Mouse (Mus musculus): Measurements from ENCODE around the gene Klhdc7b. TPM values are rescaled to one million over a fixed set of nuclear protein-coding genes. Genes with fewer than 3 reads are reported as not detected.

The Klhdc7b gene
- polyA plus RNA-seq, 1 experiment from 2014 or later: not detected

DNA sequence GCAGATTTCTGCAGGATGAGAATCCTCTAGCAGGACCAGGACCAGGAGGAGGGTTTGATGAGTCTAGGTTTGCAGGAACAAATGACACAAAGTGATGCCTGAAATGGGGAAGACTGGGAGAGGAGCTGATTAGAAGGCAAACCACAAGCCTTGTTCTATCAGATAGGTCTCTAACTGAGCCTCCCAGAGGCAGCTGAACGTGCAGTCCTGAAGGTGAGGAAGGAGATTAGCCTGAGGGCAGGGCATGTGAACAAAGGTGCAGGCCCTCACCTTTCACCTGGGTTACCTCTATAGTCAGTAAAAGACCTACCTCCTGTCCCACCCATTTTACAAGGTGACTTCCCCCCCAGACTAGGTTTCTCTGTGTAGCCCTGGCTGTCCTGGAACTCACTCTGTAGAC, 15.0 kb downstream of the Klhdc7b start:
- Histone ChIP-seq H3K9ac (no peak overlapping the region), H3K4me2 (no peak overlapping the region), H3K9me3 (replicated peaks) (0 out of 2 replicates have a peak, but pooled peaks cover 2% of the 10 kb centered on the region), H3K4me3 (no peak overlapping the region), H3K36me3 (no peaks in the 10 kb centered on the region), H3K4me1 (replicated peaks) (no peaks in the 10 kb centered on the region), H3K27me3 (replicated peaks) (no peaks in the 10 kb centered on the region), H3K27ac (ENCODE audit: poor library complexity, severe bottlenecking) (no peak overlapping the region)
- 55% methylated on average over 1 of the region's 1 CpGs for WGBS
- no peak for ATAC-seq (ENCODE audit: insufficient number of reproducible peaks, low FRiP score)

GRCm38 (mm10) chr15:89402471-89402870, 17.8 kb downstream of the Klhdc7b start:
- peaks cover 11% of the 10 kb centered on the region; the same call in 1 of the 2 replicates for H3K9me3 ChIP-seq (replicated peaks)
- H3K27ac ChIP-seq (ENCODE audit: poor library complexity, severe bottlenecking): no peak overlapping the region
- no peak overlapping the region for H3K4me3 ChIP-seq
- WGBS: 98% methylated on average over 1 of the region's 1 CpGs
- no peak for ATAC-seq (ENCODE audit: insufficient number of reproducible peaks, low FRiP score)
- no peaks in the 10 kb centered on the region for H3K36me3 ChIP-seq
- H3K4me2 ChIP-seq: no peak overlapping the region
- no peaks in the 10 kb centered on the region for H3K27me3 ChIP-seq (replicated peaks)
- no peak overlapping the region for H3K9ac ChIP-seq
- H3K4me1 ChIP-seq (replicated peaks): no peaks in the 10 kb centered on the region

DNA sequence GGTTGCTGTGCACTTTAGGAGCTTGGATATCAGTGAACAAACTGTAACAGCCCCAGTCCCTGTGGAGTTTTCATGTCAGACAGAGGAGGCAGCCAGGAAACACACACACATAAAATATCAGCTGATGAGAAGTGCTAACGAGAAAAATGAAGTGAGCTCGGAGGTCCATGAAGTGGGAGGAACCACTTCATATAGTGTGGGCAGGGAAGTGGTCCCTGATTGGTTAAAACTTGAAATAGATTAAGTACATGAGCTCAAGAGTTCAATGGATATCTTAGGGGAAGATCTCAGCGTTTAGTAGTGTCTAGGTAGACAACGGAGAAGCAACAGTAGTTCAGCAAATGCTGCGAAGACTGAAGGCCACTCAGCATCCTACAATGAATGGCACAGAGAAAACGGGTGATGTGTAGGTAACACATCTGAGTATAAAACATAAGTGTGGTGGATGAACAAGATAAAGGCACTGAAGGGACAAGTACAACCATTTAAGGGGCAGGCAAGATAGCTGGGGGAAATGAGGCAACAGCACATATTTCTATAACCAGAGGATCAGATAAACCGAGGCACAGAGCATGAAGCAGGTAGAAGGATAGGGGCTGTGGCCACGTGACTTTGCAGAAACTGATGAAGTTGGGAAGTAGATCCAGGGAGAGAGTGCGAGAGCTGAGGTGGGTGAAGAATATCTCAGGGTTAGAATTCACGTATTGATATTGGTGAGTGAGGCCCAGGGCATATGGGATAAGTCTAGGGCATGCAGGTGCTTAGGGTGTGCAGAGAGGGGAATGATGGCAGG, 20.3 kb downstream of the Klhdc7b start:
- Histone ChIP-seq H3K4me3 (no peak overlapping the region), H3K27me3 (replicated peaks) (no peaks in the 10 kb centered on the region), H3K9ac (no peak overlapping the region), H3K36me3 (no peaks in the 10 kb centered on the region), H3K4me1 (replicated peaks) (no peaks in the 10 kb centered on the region), H3K4me2 (no peak overlapping the region), H3K9me3 (replicated peaks) (peaks cover 31% of the 10 kb centered on the region), H3K27ac (ENCODE audit: poor library complexity, severe bottlenecking) (no peak overlapping the region)
- ATAC-seq (ENCODE audit: insufficient number of reproducible peaks, low FRiP score): no peak
- WGBS: 76% methylated on average over 10 of the region's 10 CpGs

- H3K27me3 ChIP-seq (replicated peaks): no peaks in the 10 kb centered on the region
- no peak for ATAC-seq (ENCODE audit: insufficient number of reproducible peaks, low FRiP score)
- no peak overlapping the region for H3K4me2 ChIP-seq
- H3K9ac ChIP-seq: no peak overlapping the region
- H3K36me3 ChIP-seq: no peaks in the 10 kb centered on the region
- H3K4me1 ChIP-seq (replicated peaks): no peaks in the 10 kb centered on the region
- H3K9me3 ChIP-seq (replicated peaks): peaks cover 32% of the 10 kb centered on the region
- H3K4me3 ChIP-seq: no peak overlapping the region
- no peak overlapping the region for H3K27ac ChIP-seq (ENCODE audit: poor library complexity, severe bottlenecking)
Measured at GRCm38 (mm10) chr15:89406691-89407090, 22.0 kb downstream of the Klhdc7b start.

DNA sequence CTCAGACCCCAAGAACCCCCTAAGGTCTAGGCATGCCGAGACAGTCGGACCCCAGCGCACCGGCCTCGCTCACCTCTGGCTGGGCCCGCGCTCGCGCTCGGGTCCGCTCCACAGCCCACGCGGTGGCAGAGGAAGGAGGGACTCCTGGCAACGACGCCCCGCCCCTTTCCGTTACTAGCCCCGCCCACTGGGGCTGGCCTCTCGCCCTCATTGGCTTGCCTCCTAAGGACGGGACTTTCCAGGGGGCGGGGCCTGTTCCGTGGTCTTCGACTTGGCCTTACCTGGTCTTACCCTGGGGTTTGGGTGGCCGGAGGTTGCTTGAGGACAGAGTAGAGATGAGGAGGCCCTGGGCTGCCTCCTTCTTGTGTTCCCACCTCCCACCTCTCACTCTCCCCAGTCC, 25.4 kb downstream of the Klhdc7b start, which contains the start of gene Syce3:
Gene Syce3, minus strand, starts transcription at position 386 of the 400 bp plus-strand sequence.
- Histone ChIP-seq H3K4me2 (no peak within 1 kb of the TSS), H3K9me3 (replicated peaks) (peaks cover 30% of the 10 kb centered on the region), H3K4me3 (no peak within 1 kb of the TSS), H3K36me3 (no peaks in the 10 kb centered on the region), H3K27me3 (replicated peaks) (no peaks in the 10 kb centered on the region), H3K9ac (no peak within 1 kb of the TSS), H3K4me1 (replicated peaks) (peaks cover 4% of the 10 kb centered on the region; the same call in 1 of the 2 replicates), H3K27ac (ENCODE audit: poor library complexity, severe bottlenecking) (no peak within 1 kb of the TSS)
- 80% methylated on average over 24 of the region's 24 CpGs for WGBS
- 0 out of 2 replicates have a peak, but pooled peaks have one; percentile 24 for ATAC-seq (ENCODE audit: insufficient number of reproducible peaks, low FRiP score)

GRCm38 (mm10) chr15:89415282-89415681, 30.6 kb downstream of the Klhdc7b start:
- 46% methylated on average over 8 of the region's 8 CpGs for WGBS
- peak overlapping the region; percentile 35 for H3K4me2 ChIP-seq
- no peaks in the 10 kb centered on the region for H3K27me3 ChIP-seq (replicated peaks)
- H3K36me3 ChIP-seq: peaks cover 42% of the 10 kb centered on the region
- peak overlapping the region; percentile 81 for H3K27ac ChIP-seq (ENCODE audit: poor library complexity, severe bottlenecking)
- ATAC-seq (ENCODE audit: insufficient number of reproducible peaks, low FRiP score): no peak
- H3K4me3 ChIP-seq: no peak overlapping the region
- H3K9me3 ChIP-seq (replicated peaks): no peaks in the 10 kb centered on the region; the same call in 1 of the 2 replicates
- no peak overlapping the region for H3K9ac ChIP-seq
- H3K4me1 ChIP-seq (replicated peaks): peaks cover 19% of the 10 kb centered on the region

- ATAC-seq (ENCODE audit: insufficient number of reproducible peaks, low FRiP score): no peak
- H3K9ac ChIP-seq: no peak overlapping the region
- H3K27me3 ChIP-seq (replicated peaks): no peaks in the 10 kb centered on the region
- peaks cover 86% of the 10 kb centered on the region for H3K36me3 ChIP-seq
- H3K4me2 ChIP-seq: no peak overlapping the region
- H3K9me3 ChIP-seq (replicated peaks): no peaks in the 10 kb centered on the region
- no peak overlapping the region for H3K4me3 ChIP-seq
- peaks cover 34% of the 10 kb centered on the region for H3K4me1 ChIP-seq (replicated peaks)
- H3K27ac ChIP-seq (ENCODE audit: poor library complexity, severe bottlenecking): no peak overlapping the region
- 89% methylated on average over 9 of the region's 9 CpGs for WGBS
Measured at GRCm38 (mm10) chr15:89421938-89422337, 37.2 kb downstream of the Klhdc7b start.

- peak overlapping the region; percentile 96; the same call in 1 of the 2 replicates for H3K27ac ChIP-seq (ENCODE audit: poor library complexity, severe bottlenecking)
- peak overlapping the region; percentile 53 for H3K4me3 ChIP-seq
- H3K4me2 ChIP-seq: peak overlapping the region; percentile 74
- peaks cover 73% of the 10 kb centered on the region for H3K36me3 ChIP-seq
- H3K9ac ChIP-seq: peak overlapping the region; percentile 89
- H3K27me3 ChIP-seq (replicated peaks): no peaks in the 10 kb centered on the region
- ATAC-seq (ENCODE audit: insufficient number of reproducible peaks, low FRiP score): no peak
- H3K9me3 ChIP-seq (replicated peaks): no peaks in the 10 kb centered on the region
- H3K4me1 ChIP-seq (replicated peaks): peaks cover 44% of the 10 kb centered on the region
- 79% methylated on average over 8 of the region's 8 CpGs for WGBS
Measured at GRCm38 (mm10) chr15:89424621-89425020, 39.9 kb downstream of the Klhdc7b start.

- Histone ChIP-seq H3K4me3 (peak within 1 kb of the TSS; percentile 53), H3K9me3 (replicated peaks) (no peaks in the 10 kb centered on the region), H3K27me3 (replicated peaks) (no peaks in the 10 kb centered on the region), H3K4me2 (peak within 1 kb of the TSS; percentile 74), H3K9ac (peak within 1 kb of the TSS; percentile 89), H3K36me3 (peaks cover 62% of the 10 kb centered on the region), H3K27ac (ENCODE audit: poor library complexity, severe bottlenecking) (peak within 1 kb of the TSS; percentile 96), H3K4me1 (replicated peaks) (peaks cover 45% of the 10 kb centered on the region)
- peak; percentile 52 for ATAC-seq (ENCODE audit: insufficient number of reproducible peaks, low FRiP score)
- 24% methylated on average over 6 of the region's 6 CpGs for WGBS
Measured at GRCm38 (mm10) chr15:89425711-89426121, 41.0 kb downstream of the Klhdc7b start, which contains the start of gene Cpt1b. Gene Cpt1b, minus strand, starts transcription at chr15:89425863.

GRCm38 (mm10) chr15:89426716-89427115, 42.0 kb downstream of the Klhdc7b start:
- H3K4me1 ChIP-seq (replicated peaks): peaks cover 50% of the 10 kb centered on the region
- whole genome bisulfite sequencing: 87% methylated on average over 10 of the region's 10 CpGs
- H3K9me3 ChIP-seq (replicated peaks): no peaks in the 10 kb centered on the region
- no peak for ATAC-seq (ENCODE audit: insufficient number of reproducible peaks, low FRiP score)
- no peak overlapping the region for H3K4me3 ChIP-seq
- H3K36me3 ChIP-seq: peaks cover 55% of the 10 kb centered on the region
- peak overlapping the region; percentile 96 for H3K27ac ChIP-seq (ENCODE audit: poor library complexity, severe bottlenecking)
- H3K4me2 ChIP-seq: peak overlapping the region; percentile 74; the same call in 1 of the 2 replicates
- no peaks in the 10 kb centered on the region for H3K27me3 ChIP-seq (replicated peaks)
- H3K9ac ChIP-seq: peak overlapping the region; percentile 38

DNA sequence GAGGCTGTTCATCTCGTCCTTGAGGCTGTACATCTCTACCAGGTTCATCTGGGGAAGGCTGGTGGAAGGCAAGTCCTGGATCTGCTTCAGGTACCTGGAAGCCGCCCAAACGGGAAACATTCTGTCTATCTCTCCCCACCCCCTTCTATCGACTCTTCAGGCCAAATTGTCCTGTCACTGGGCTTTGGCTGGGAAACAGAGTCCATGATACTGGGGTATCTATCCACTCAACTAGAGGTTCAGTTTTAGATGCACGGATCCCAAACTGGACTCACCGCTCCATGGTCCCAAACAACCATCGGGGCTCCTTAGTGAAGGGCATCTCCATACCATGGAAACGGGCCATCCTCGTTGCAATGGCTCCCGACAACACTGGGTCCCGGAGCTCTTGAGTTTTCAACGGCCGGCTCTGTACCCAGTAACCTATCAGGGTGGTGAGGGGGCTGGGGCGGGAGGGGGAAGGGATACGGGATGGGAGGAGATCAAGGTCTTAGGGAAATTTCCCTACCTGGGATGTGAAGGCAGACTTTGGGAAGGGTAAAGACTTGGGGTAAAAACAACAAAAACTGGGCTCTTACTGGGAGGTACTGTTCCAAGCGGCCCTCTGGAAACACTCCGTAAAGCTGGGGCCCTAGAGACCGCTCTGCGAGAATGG, 43.5 kb downstream of the Klhdc7b start:
- Histone ChIP-seq H3K4me2 (peak overlapping the region; percentile 91), H3K9me3 (replicated peaks) (no peaks in the 10 kb centered on the region), H3K36me3 (peaks cover 40% of the 10 kb centered on the region), H3K9ac (peak overlapping the region; percentile 83), H3K27ac (ENCODE audit: poor library complexity, severe bottlenecking) (no peak overlapping the region), H3K27me3 (replicated peaks) (no peaks in the 10 kb centered on the region), H3K4me3 (peak overlapping the region; percentile 74), H3K4me1 (replicated peaks) (peaks cover 50% of the 10 kb centered on the region)
- ATAC-seq (ENCODE audit: insufficient number of reproducible peaks, low FRiP score): no peak
- 77% methylated on average over 19 of the region's 19 CpGs for WGBS

Data from heart, embryonic 12.5 days (tissue).